In genomic region chr5:142702511-142703138, GRCm38 (mm10) we compare ENCODE assay signal across 8 mouse cellular contexts. TPM values are rescaled to one million over a fixed set of nuclear protein-coding genes. Genes with fewer than 3 reads are reported as not detected.
DNase-seq lines count a peak whose midpoint lies in the region; ATAC-seq and TF ChIP-seq lines count a peak whose summit lies in the region.

No protein-coding gene starts in this region.

- peak overlapping the region; percentile 91 for H3K4me2 ChIP-seq in kidney, postnatal 0 days (ENCODE audit: low read length)
- H3K4me2 ChIP-seq in limb, embryonic 11.5 days (ENCODE audit: low read depth, severe bottlenecking), result peak overlapping the region; percentile 92
- H3K4me2 ChIP-seq in neural tube, embryonic 14.5 days (ENCODE audit: low read depth, low read length), result peak overlapping the region; percentile 75

- H3K27me3 ChIP-seq in kidney, postnatal 0 days (ENCODE audit: insufficient read depth, low read length), result 0 out of 2 replicates have a peak, but pooled peaks cover 5% of the 10 kb centered on the region
- H3K27me3 ChIP-seq in limb, embryonic 11.5 days (ENCODE audit: control insufficient read depth, insufficient read depth, low read length), result peaks cover 4% of the 10 kb centered on the region; the same call in 1 of the 2 replicates
- H3K27me3 ChIP-seq in neural tube, embryonic 14.5 days (ENCODE audit: control insufficient read depth, insufficient read depth, low read length), result no peaks in the 10 kb centered on the region

- DNase-seq in kidney, postnatal 0 days (ENCODE audit: low spot score), result no peak
- no peak for DNase-seq in kidney, adult 11 months
- DNase-seq in limb, embryonic 11.5 days (ENCODE audit: low spot score), result peak; percentile 47
- DNase-seq in gastrocnemius, postnatal 25 days, result no peak
- DNase-seq in spleen, postnatal 14 days (ENCODE audit: low spot score in 2 of 2), result no peak
- no peak for DNase-seq in left cerebral cortex, postnatal 25 days (ENCODE audit: low spot score in 2 of 2)

- no peak for TF ChIP-seq CTCF in kidney, postnatal 0 days (IDR thresholded peaks at IDR 0.05; ENCODE audit: low read depth)
- TF ChIP-seq CTCF in embryonic fibroblast, embryonic 13.5 days (IDR thresholded peaks at IDR 0.05; ENCODE audit: borderline replicate concordance, insufficient read depth, low read length), result no peak

- no peak; the same call in 1 of the 2 replicates for ATAC-seq in kidney, postnatal 0 days (replicated peaks; ENCODE audit: low FRiP score, low read depth)
- ATAC-seq in limb, embryonic 11.5 days (ENCODE audit: insufficient number of reproducible peaks, low FRiP score, low TSS enrichment, low read depth), result no peak; the same call in 1 of the 2 replicates
- ATAC-seq in neural tube, embryonic 14.5 days (ENCODE audit: low read depth), result no peak

- no peak for TF ChIP-seq POLR2A in embryonic fibroblast, embryonic 13.5 days (IDR thresholded peaks at IDR 0.05; ENCODE audit: low read depth, low read length)

- no peak overlapping the region for H3K27ac ChIP-seq in kidney, postnatal 0 days
- H3K27ac ChIP-seq in embryonic fibroblast, embryonic 13.5 days (ENCODE audit: insufficient read depth, low read length), result no peak overlapping the region
- no peak overlapping the region for H3K27ac ChIP-seq in limb, embryonic 11.5 days (replicated peaks; ENCODE audit: low read depth, low read length)
- H3K27ac ChIP-seq in neural tube, embryonic 14.5 days (ENCODE audit: low read depth, low read length), result peak overlapping the region; percentile 22; the same call in 1 of the 2 replicates

- peak overlapping the region; percentile 55 for H3K4me3 ChIP-seq in kidney, postnatal 0 days (replicated peaks; ENCODE audit: low read depth, low read length)
- peak overlapping the region; percentile 34 for H3K4me3 ChIP-seq in embryonic fibroblast, embryonic 13.5 days (ENCODE audit: insufficient read depth, low read length)
- H3K4me3 ChIP-seq in limb, embryonic 11.5 days (ENCODE audit: low read depth, low read length), result peak overlapping the region; percentile 70
- peak overlapping the region; percentile 81 for H3K4me3 ChIP-seq in neural tube, embryonic 14.5 days (ENCODE audit: low read depth, low read length)

- intact Hi-C loops in left cerebral cortex, postnatal 25 days (cut with DNase I), result no loop called here

- H3K36me3 ChIP-seq in kidney, postnatal 0 days (ENCODE audit: insufficient read depth, low read length), result no peaks in the 10 kb centered on the region
- H3K36me3 ChIP-seq in limb, embryonic 11.5 days (ENCODE audit: control insufficient read depth, insufficient read depth, low read length), result no peaks in the 10 kb centered on the region
- H3K36me3 ChIP-seq in neural tube, embryonic 14.5 days (ENCODE audit: control insufficient read depth, insufficient read depth, low read length), result no peaks in the 10 kb centered on the region

- no peaks in the 10 kb centered on the region for H3K9me3 ChIP-seq in kidney, postnatal 0 days (replicated peaks; ENCODE audit: low read length)
- no peaks in the 10 kb centered on the region for H3K9me3 ChIP-seq in limb, embryonic 11.5 days (ENCODE audit: control insufficient read depth, low read length)
- H3K9me3 ChIP-seq in neural tube, embryonic 14.5 days (ENCODE audit: control insufficient read depth, low read length), result no peaks in the 10 kb centered on the region

- H3K4me1 ChIP-seq in kidney, postnatal 0 days (replicated peaks; ENCODE audit: insufficient read depth, low read length), result peaks cover 6% of the 10 kb centered on the region
- H3K4me1 ChIP-seq in embryonic fibroblast, embryonic 13.5 days (ENCODE audit: control insufficient read depth, insufficient read depth, low read length), result no peaks in the 10 kb centered on the region
- H3K4me1 ChIP-seq in limb, embryonic 11.5 days (ENCODE audit: control insufficient read depth, insufficient read depth, low read length), result no peaks in the 10 kb centered on the region
- peaks cover 15% of the 10 kb centered on the region for H3K4me1 ChIP-seq in neural tube, embryonic 14.5 days (ENCODE audit: control insufficient read depth, insufficient read depth, low read length)

- WGBS in kidney, postnatal 0 days, result 18% methylated on average over 18 of the region's 18 CpGs
- WGBS in limb, embryonic 11.5 days, result 25% methylated on average over 18 of the region's 18 CpGs
- WGBS in neural tube, embryonic 14.5 days, result 20% methylated on average over 18 of the region's 18 CpGs

- peak overlapping the region; percentile 66 for H3K9ac ChIP-seq in kidney, postnatal 0 days (ENCODE audit: low read depth, low read length)
- peak overlapping the region; percentile 74 for H3K9ac ChIP-seq in limb, embryonic 11.5 days (ENCODE audit: low read length)
- H3K9ac ChIP-seq in neural tube, embryonic 14.5 days (replicated peaks; ENCODE audit: low read depth, low read length), result peak overlapping the region; percentile 89

RNA-seq across cellular contexts. Expression of gene Slc29a4, which starts 10.3 kb away (rescaled TPM):
- 2.5 and 3.1 TPM in 2 replicates for polyA plus RNA-seq in kidney, postnatal 0 days (2015; fragmentation: Nextera tagmentation; extraction: Ambion mirVana)
- 0.39 and 1.3 TPM in 2 replicates for polyA plus RNA-seq in embryonic fibroblast, embryonic 13.5 days (2011; ENCODE audit: insufficient read length, low read depth, missing spikeins)
- 12.9 and 13.0 TPM in 2 replicates for polyA plus RNA-seq in limb, embryonic 11.5 days (2014; fragmentation: Nextera tagmentation; extraction: Ambion mirVana)
- polyA plus RNA-seq in neural tube, embryonic 14.5 days (2014; fragmentation: Nextera tagmentation; extraction: Ambion mirVana), result 71.4 and 81.0 TPM in 2 replicates
- total RNA-seq in gastrocnemius, postnatal 25 days (2021), result under 1 TPM; 0.16 to 0.26 TPM
- total RNA-seq in left cerebral cortex, postnatal 25 days (2021), result 10 to 100 TPM; 19.4 to 20.6 TPM
